Mouse (Mus musculus) liver, adult (tissue): ENCODE measurements around the gene Lgals9.

Experiments
- GATA4 ChIP-seq: IDR thresholded peaks from 2 replicates; pipeline ENCODE4 v1.6.1; 2014; ENCODE audit warnings: mild to moderate bottlenecking, low read length; ENCODE audit not compliant: insufficient replicate concordance

Lgals9 gene

GRCm38 (mm10) chr11:78986311-78987002, 1.7 kb upstream of the Lgals9 start:
- no peak for TF ChIP-seq GATA4

DNA sequence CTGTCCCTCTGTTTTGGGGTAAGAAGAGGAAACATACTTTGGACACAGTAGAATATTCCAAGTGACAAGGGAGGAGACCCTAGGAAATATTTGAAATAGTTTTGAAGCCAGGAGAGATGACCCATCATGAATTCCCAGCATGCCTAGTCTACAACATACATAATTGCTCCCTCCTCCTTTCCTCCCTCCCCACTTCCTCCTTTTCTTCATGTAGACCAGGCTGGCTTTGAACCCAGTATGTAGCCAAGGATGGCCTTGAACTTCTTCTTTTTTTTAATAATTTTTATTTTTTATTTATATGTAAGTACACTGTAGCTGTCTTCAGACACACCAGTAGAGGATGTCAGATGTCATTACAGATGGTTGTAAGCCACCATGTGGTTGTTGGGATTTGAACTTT, 759 bp upstream of the Lgals9 start:
- TF ChIP-seq GATA4, result no peak

DNA sequence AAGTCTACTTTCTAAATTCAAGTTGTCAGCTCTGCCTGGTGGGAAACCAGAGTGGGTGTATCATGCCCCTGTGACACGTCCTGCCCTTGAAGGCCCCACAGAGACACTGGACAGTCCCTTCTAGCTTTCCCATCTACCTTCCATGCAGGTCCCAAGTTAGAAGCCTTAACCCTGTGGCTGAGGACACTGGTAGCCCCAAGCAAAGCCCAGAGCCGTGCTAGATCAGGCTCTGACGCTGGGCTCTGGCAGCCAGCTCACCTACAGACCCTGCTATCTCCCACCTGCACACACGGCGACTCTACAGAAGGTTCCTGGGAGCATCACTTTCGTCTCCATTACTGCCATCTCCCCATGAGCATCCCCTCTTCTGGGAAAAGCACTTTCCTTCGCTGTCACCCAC, 1.2 kb downstream of the Lgals9 start:
- no peak for TF ChIP-seq GATA4

- no peak; the same call in 1 of the 2 replicates for TF ChIP-seq GATA4
Measured at GRCm38 (mm10) chr11:78982513-78983291, 2.0 kb downstream of the Lgals9 start.

GRCm38 (mm10) chr11:78982042-78982441, 2.7 kb downstream of the Lgals9 start:
- TF ChIP-seq GATA4, result peak; percentile 56; the same call in 1 of the 2 replicates

- TF ChIP-seq GATA4, result no peak
Measured at GRCm38 (mm10) chr11:78980083-78980634, 4.6 kb downstream of the Lgals9 start.

- no peak for TF ChIP-seq GATA4
Measured at GRCm38 (mm10) chr11:78978176-78979019, 6.3 kb downstream of the Lgals9 start.

- no peak for TF ChIP-seq GATA4
Measured at GRCm38 (mm10) chr11:78976731-78977510, 7.8 kb downstream of the Lgals9 start.

DNA sequence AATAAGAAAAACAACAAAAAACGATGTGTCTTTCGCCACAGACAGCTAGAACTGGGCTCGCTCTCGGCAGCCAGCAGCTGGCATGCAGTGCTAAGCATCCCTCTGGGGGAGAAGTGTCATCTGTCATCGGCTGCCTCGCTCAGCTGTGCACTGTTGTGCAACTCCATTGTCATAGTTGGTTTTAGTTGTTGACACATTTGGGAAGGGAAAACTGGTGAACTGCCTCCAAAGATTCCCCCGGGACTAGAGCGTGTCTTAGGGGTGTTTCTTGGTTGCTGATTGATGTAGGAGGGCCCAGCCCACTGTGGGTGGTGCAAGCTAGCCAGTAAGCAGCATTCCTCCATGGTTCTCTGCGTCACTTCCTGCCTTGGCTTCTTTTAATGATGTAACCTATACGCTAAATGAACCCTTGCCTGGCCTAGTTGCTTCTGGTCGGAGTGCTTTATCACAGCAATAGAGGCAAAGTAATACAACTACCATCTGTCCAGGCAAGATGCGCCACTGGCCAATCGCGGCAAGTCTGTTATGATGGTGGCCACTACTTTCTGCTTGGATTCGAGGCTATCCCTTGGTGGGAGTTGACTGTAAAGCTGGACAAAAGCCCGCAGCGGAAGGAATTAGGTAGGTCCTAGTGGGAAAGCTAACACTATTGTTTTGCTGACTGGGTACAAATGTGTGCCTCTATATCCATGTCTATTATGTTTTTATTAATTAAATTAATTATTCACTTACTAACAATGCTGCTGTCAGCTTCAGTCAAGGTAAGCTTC, 11.2 kb downstream of the Lgals9 start:
- no peak for TF ChIP-seq GATA4

DNA sequence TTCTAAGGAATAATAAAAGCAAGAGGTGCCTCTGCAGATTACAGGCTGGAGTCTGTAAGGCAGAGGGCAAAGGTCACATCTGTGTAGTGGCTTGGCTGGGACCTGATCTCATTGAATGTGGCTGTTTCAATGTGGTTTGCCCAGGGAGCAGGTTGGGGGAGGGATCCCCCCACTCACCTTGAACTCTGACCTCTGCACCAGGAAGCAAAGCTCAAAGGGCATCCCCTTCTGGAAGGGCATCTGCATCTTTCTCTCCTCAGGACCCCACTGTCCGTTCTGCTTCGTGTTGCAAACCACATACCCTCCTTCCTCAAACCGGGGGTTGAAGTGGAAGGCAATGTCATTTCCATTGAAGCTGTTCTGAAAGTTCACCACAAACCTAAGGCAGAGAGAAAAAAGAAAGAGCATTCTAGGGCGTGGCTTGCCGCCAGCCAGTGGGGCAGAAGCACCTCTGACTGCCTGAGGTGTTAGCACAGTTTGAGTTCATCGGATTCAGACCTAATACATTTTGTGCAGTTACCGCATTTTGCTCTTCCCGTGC, 11.9 kb downstream of the Lgals9 start:
- no peak for TF ChIP-seq GATA4

DNA sequence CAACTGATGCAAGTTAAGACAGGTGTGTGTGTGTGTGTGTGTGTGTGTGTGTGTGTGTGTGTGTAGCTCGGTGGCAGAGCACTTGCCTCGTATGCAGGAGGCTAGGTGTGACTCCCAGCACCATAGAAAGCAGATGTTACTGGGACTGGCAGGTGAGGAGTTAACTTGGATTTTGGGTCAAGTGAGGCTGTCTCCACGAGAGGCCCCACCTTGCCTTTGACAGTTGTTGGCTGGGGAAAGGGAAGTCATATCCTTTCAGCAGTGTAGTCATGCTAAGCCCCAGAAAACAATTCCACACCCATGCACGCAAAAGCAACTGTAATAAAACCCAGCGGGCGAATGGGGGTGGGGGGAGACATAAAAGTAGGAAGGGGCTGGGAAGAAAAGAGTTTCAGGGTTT, 12.4 kb downstream of the Lgals9 start:
- TF ChIP-seq GATA4, result no peak

- TF ChIP-seq GATA4, result no peak
Measured at GRCm38 (mm10) chr11:78971746-78972145, 13.0 kb downstream of the Lgals9 start.

- no peak for TF ChIP-seq GATA4
Measured at GRCm38 (mm10) chr11:78971096-78971495, 13.7 kb downstream of the Lgals9 start.
